In the genomic region with DNA sequence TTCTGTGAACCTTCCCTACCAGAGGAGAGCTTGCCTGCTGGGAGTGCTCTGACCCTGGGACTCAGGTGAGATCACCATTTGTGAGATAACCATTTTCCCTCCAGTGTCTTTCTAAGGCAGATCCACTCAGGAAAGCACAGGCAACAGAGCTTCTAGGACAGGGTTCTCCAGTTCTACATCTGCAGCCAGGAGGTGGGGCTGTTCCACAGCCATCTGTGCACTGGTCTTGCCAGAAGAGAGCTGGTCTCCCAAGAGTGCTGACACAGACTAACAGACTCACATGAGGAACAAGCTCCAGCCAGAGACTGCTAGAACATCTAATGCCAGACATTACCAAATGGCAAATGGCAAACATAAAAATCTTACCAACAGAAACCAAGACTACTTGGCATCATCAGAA, we compare ENCODE assay signal across 7 mouse cellular contexts. TPM values are rescaled to one million over a fixed set of nuclear protein-coding genes. Genes with fewer than 3 reads are reported as not detected.
DNase-seq lines count a peak whose midpoint lies in the region; ATAC-seq and TF ChIP-seq lines count a peak whose summit lies in the region.

No protein-coding gene starts in this region.

- H3K4me3 ChIP-seq in midbrain, postnatal 0 days (ENCODE audit: low read depth, low read length): no peak overlapping the region
- H3K4me3 ChIP-seq in midbrain, embryonic 10.5 days: no peak overlapping the region
- H3K4me3 ChIP-seq in liver, embryonic 14.5 days (ENCODE audit: insufficient read depth in 1 of 2, low read depth in 2 of 2, low read length in 2 of 2): no peak overlapping the region

- no peak overlapping the region for H3K4me2 ChIP-seq in midbrain, postnatal 0 days (ENCODE audit: low read depth, low read length, poor library complexity, severe bottlenecking)
- no peak overlapping the region for H3K4me2 ChIP-seq in liver, embryonic 14.5 days (ENCODE audit: low read depth)

- peak; percentile 50 for TF ChIP-seq CTCF in midbrain, postnatal 0 days (IDR thresholded peaks at IDR 0.05)
- TF ChIP-seq CTCF in liver, embryonic 14.5 days (IDR thresholded peaks at IDR 0.05; ENCODE audit: low read depth): peak; percentile 48

- no peaks in the 10 kb centered on the region for H3K27me3 ChIP-seq in midbrain, postnatal 0 days (ENCODE audit: insufficient read depth, low read length)
- no peaks in the 10 kb centered on the region for H3K27me3 ChIP-seq in midbrain, embryonic 10.5 days (ENCODE audit: low read depth, poor library complexity, severe bottlenecking)
- no peaks in the 10 kb centered on the region for H3K27me3 ChIP-seq in liver, embryonic 14.5 days (ENCODE audit: control insufficient read depth, insufficient read depth, low read length)

- DNase-seq in midbrain, postnatal 0 days (ENCODE audit: low spot score): peak; percentile 44
- no peak for DNase-seq in midbrain, embryonic 10.5 days (ENCODE audit: low spot score)
- DNase-seq in adrenal gland, postnatal 14 days: peak; percentile 54
- DNase-seq in heart, adult 9 months (ENCODE audit: low spot score in 2 of 2): peak; percentile 42 to 59
- DNase-seq in liver, embryonic 14.5 days (ENCODE audit: low read depth in 3 of 3, low spot score in 3 of 3): no peak
- DNase-seq in thymus, postnatal 25 days: peak; percentile 19
- DNase-seq in spleen, adult 12 weeks (ENCODE audit: low spot score): no peak

- no peaks in the 10 kb centered on the region for H3K9me3 ChIP-seq in midbrain, postnatal 0 days (ENCODE audit: low read length)
- H3K9me3 ChIP-seq in midbrain, embryonic 10.5 days (replicated peaks): peaks cover 12% of the 10 kb centered on the region; the same call in 1 of the 2 replicates
- H3K9me3 ChIP-seq in liver, embryonic 14.5 days (ENCODE audit: control insufficient read depth, low read length): no peaks in the 10 kb centered on the region

- no peak overlapping the region for H3K9ac ChIP-seq in midbrain, postnatal 0 days (replicated peaks; ENCODE audit: low read length, poor library complexity, severe bottlenecking)
- H3K9ac ChIP-seq in liver, embryonic 14.5 days (replicated peaks): no peak overlapping the region

- no peak for TF ChIP-seq EP300 in liver, embryonic 14.5 days (IDR thresholded peaks at IDR 0.05; ENCODE audit: low read depth)

- no peaks in the 10 kb centered on the region for H3K4me1 ChIP-seq in midbrain, postnatal 0 days (ENCODE audit: insufficient read depth, low read length)
- H3K4me1 ChIP-seq in midbrain, embryonic 10.5 days: no peaks in the 10 kb centered on the region
- H3K4me1 ChIP-seq in liver, embryonic 14.5 days (replicated peaks; ENCODE audit: control insufficient read depth in 2 of 2, insufficient read depth in 2 of 2, low read length in 1 of 2): no peaks in the 10 kb centered on the region

- no peak for ATAC-seq in midbrain, postnatal 0 days (ENCODE audit: low FRiP score)
- ATAC-seq in liver, embryonic 14.5 days (ENCODE audit: insufficient read depth): no peak

- no peak overlapping the region for H3K27ac ChIP-seq in midbrain, postnatal 0 days (ENCODE audit: low read depth, low read length)
- no peak overlapping the region for H3K27ac ChIP-seq in midbrain, embryonic 10.5 days (replicated peaks)
- no peak overlapping the region for H3K27ac ChIP-seq in liver, embryonic 14.5 days

- H3K36me3 ChIP-seq in midbrain, postnatal 0 days (ENCODE audit: insufficient read depth, low read length): no peaks in the 10 kb centered on the region
- no peaks in the 10 kb centered on the region for H3K36me3 ChIP-seq in midbrain, embryonic 10.5 days
- no peaks in the 10 kb centered on the region for H3K36me3 ChIP-seq in liver, embryonic 14.5 days (replicated peaks; ENCODE audit: control insufficient read depth, insufficient read depth, low read depth)

RNA-seq across cellular contexts. Expression of a gene that starts 9.9 kb away (rescaled TPM):
- total RNA-seq in midbrain, postnatal 0 days (2014; rRNA removed): 1.3 TPM in 1 of 2 replicates, not detected in the other
- 0.32 TPM in 1 of 2 replicates, not detected in the other for polyA plus RNA-seq in midbrain, postnatal 0 days (2015; fragmentation: Nextera tagmentation; extraction: Ambion mirVana)
- polyA plus RNA-seq in midbrain, embryonic 10.5 days (2016; fragmentation: Nextera tagmentation; extraction: Ambion mirVana): 0.66 and 0.67 TPM in 2 replicates
- not detected in 2 replicates for total RNA-seq in adrenal gland, postnatal 14 days (2021)
- 0.07 TPM in 1 of 2 replicates, not detected in the other for polyA plus RNA-seq in liver, embryonic 14.5 days (2012; rRNA removed)
- 0.39 TPM in 1 of 2 replicates, not detected in the other for polyA plus RNA-seq in liver, embryonic 14.5 days (2014; fragmentation: Nextera tagmentation; extraction: Ambion mirVana)

RNA-seq across cellular contexts. Expression of a gene that starts 52.5 kb away (rescaled TPM):
- total RNA-seq in midbrain, postnatal 0 days (2014; rRNA removed): not detected in 2 replicates
- 0.47 and 0.62 TPM in 2 replicates for polyA plus RNA-seq in midbrain, postnatal 0 days (2015; fragmentation: Nextera tagmentation; extraction: Ambion mirVana)
- polyA plus RNA-seq in midbrain, embryonic 10.5 days (2016; fragmentation: Nextera tagmentation; extraction: Ambion mirVana): 0.17 and 0.20 TPM in 2 replicates
- not detected in 2 replicates for total RNA-seq in adrenal gland, postnatal 14 days (2021)
- polyA plus RNA-seq in liver, embryonic 14.5 days (2012; rRNA removed): 0.03 and 0.05 TPM in 2 replicates
- polyA plus RNA-seq in liver, embryonic 14.5 days (2014; fragmentation: Nextera tagmentation; extraction: Ambion mirVana): 0.09 and 0.21 TPM in 2 replicates

Comparison
In these comparisons a context has a peak if more than half of its experiments do, and no peak if none do; other contexts are left out.
1. DNase-seq: peak in midbrain, postnatal 0 days (single experiment), adrenal gland, postnatal 14 days (single experiment), heart, adult 9 months (2 of 2) and thymus, postnatal 25 days (single experiment); none in midbrain, embryonic 10.5 days (single experiment), liver, embryonic 14.5 days (0 of 3) and spleen, adult 12 weeks (single experiment).